Mouse (Mus musculus): Measurements from ENCODE around the gene Rhoq. TPM values are rescaled to one million over a fixed set of nuclear protein-coding genes. Genes with fewer than 3 reads are reported as not detected.

Rhoq gene
- polyA plus RNA-seq, 1 experiment: 19.3 TPM

- no peak for TF ChIP-seq POLR2A (IDR thresholded peaks at IDR 0.05; ENCODE audit: borderline replicate concordance, extremely low read depth, insufficient read depth, insufficient read length, poor library complexity, severe bottlenecking)
- TF ChIP-seq CTCF (IDR thresholded peaks at IDR 0.05; ENCODE audit: borderline replicate concordance, extremely low read depth, insufficient read depth, insufficient read length): no peak
- DNase-seq (ENCODE audit: low read depth): peak; percentile 63
These were observed 662 bp downstream of the Rhoq start for GRCm38 (mm10) chr17:86963586-86963902.

GRCm38 (mm10) chr17:86964041-86964440 is 1.2 kb downstream of the Rhoq start:
- TF ChIP-seq POLR2A (IDR thresholded peaks at IDR 0.05; ENCODE audit: borderline replicate concordance, extremely low read depth, insufficient read depth, insufficient read length, poor library complexity, severe bottlenecking) (no peak), CTCF (IDR thresholded peaks at IDR 0.05; ENCODE audit: borderline replicate concordance, extremely low read depth, insufficient read depth, insufficient read length) (no peak)
- peak; percentile 31 for DNase-seq (ENCODE audit: low read depth)

GRCm38 (mm10) chr17:86964502-86964901 is 1.6 kb downstream of the Rhoq start:
- no peak for TF ChIP-seq POLR2A (IDR thresholded peaks at IDR 0.05; ENCODE audit: borderline replicate concordance, extremely low read depth, insufficient read depth, insufficient read length, poor library complexity, severe bottlenecking)
- TF ChIP-seq CTCF (IDR thresholded peaks at IDR 0.05; ENCODE audit: borderline replicate concordance, extremely low read depth, insufficient read depth, insufficient read length): no peak
- DNase-seq (ENCODE audit: low read depth): peak; percentile 95

- TF ChIP-seq CTCF (IDR thresholded peaks at IDR 0.05; ENCODE audit: borderline replicate concordance, extremely low read depth, insufficient read depth, insufficient read length) (no peak), POLR2A (IDR thresholded peaks at IDR 0.05; ENCODE audit: borderline replicate concordance, extremely low read depth, insufficient read depth, insufficient read length, poor library complexity, severe bottlenecking) (no peak)
- no peak for DNase-seq (ENCODE audit: low read depth)
These were observed 2.2 kb downstream of the Rhoq start for GRCm38 (mm10) chr17:86965121-86965520.

GRCm38 (mm10) chr17:86966040-86966439 is 3.2 kb downstream of the Rhoq start:
- no peak for DNase-seq (ENCODE audit: low read depth)
- no peak for TF ChIP-seq POLR2A (IDR thresholded peaks at IDR 0.05; ENCODE audit: borderline replicate concordance, extremely low read depth, insufficient read depth, insufficient read length, poor library complexity, severe bottlenecking)
- no peak for TF ChIP-seq CTCF (IDR thresholded peaks at IDR 0.05; ENCODE audit: borderline replicate concordance, extremely low read depth, insufficient read depth, insufficient read length)

- TF ChIP-seq POLR2A (IDR thresholded peaks at IDR 0.05; ENCODE audit: borderline replicate concordance, extremely low read depth, insufficient read depth, insufficient read length, poor library complexity, severe bottlenecking) (no peak), CTCF (IDR thresholded peaks at IDR 0.05; ENCODE audit: borderline replicate concordance, extremely low read depth, insufficient read depth, insufficient read length) (no peak)
- no peak for DNase-seq (ENCODE audit: low read depth)
These were observed 4.2 kb downstream of the Rhoq start for GRCm38 (mm10) chr17:86967048-86967447.

- no peak for DNase-seq (ENCODE audit: low read depth)
- no peak for TF ChIP-seq POLR2A (IDR thresholded peaks at IDR 0.05; ENCODE audit: borderline replicate concordance, extremely low read depth, insufficient read depth, insufficient read length, poor library complexity, severe bottlenecking)
- TF ChIP-seq CTCF (IDR thresholded peaks at IDR 0.05; ENCODE audit: borderline replicate concordance, extremely low read depth, insufficient read depth, insufficient read length): no peak
These were observed 4.9 kb downstream of the Rhoq start for GRCm38 (mm10) chr17:86967536-86968525.

- DNase-seq (ENCODE audit: low read depth): no peak
These were observed 5.7 kb downstream of the Rhoq start for GRCm38 (mm10) chr17:86968581-86968980.

GRCm38 (mm10) chr17:86969582-86969981 is 6.7 kb downstream of the Rhoq start:
- no peak for DNase-seq (ENCODE audit: low read depth)
- TF ChIP-seq CTCF (IDR thresholded peaks at IDR 0.05; ENCODE audit: borderline replicate concordance, extremely low read depth, insufficient read depth, insufficient read length) (no peak), POLR2A (IDR thresholded peaks at IDR 0.05; ENCODE audit: borderline replicate concordance, extremely low read depth, insufficient read depth, insufficient read length, poor library complexity, severe bottlenecking) (no peak)

More at GRCm38 (mm10) chr17:86968581-86968980, 5.7 kb downstream of the Rhoq start:
- TF ChIP-seq CTCF (IDR thresholded peaks at IDR 0.05; ENCODE audit: borderline replicate concordance, extremely low read depth, insufficient read depth, insufficient read length) (no peak), POLR2A (IDR thresholded peaks at IDR 0.05; ENCODE audit: borderline replicate concordance, extremely low read depth, insufficient read depth, insufficient read length, poor library complexity, severe bottlenecking) (no peak)

GRCm38 (mm10) chr17:86970026-86970750 is 7.3 kb downstream of the Rhoq start:
- no peak for TF ChIP-seq CTCF (IDR thresholded peaks at IDR 0.05; ENCODE audit: borderline replicate concordance, extremely low read depth, insufficient read depth, insufficient read length)
- no peak for TF ChIP-seq POLR2A (IDR thresholded peaks at IDR 0.05; ENCODE audit: borderline replicate concordance, extremely low read depth, insufficient read depth, insufficient read length, poor library complexity, severe bottlenecking)
- no peak for DNase-seq (ENCODE audit: low read depth)

GRCm38 (mm10) chr17:86971036-86971435 is 8.2 kb downstream of the Rhoq start:
- peak; percentile 41 for DNase-seq (ENCODE audit: low read depth)
- TF ChIP-seq CTCF (IDR thresholded peaks at IDR 0.05; ENCODE audit: borderline replicate concordance, extremely low read depth, insufficient read depth, insufficient read length) (no peak), POLR2A (IDR thresholded peaks at IDR 0.05; ENCODE audit: borderline replicate concordance, extremely low read depth, insufficient read depth, insufficient read length, poor library complexity, severe bottlenecking) (no peak)
